Mouse (Mus musculus) forebrain, embryonic 11.5 days (tissue): ENCODE data around the gene Lrmp. TPM values are rescaled to one million over a fixed set of nuclear protein-coding genes. Genes with fewer than 3 reads are reported as not detected.
"Not testable (repeated sequence)": the region's sequence is repeated elsewhere in the genome, so short reads cannot be mapped to it uniquely, and the experiment has no call there.

Experiments used
- ATAC-seq: fragments of 200-750 bp; cut with Nextera tagmentation; replicated peaks from 2 replicates; pipeline ENCODE4 v1.8.0; 2017; ENCODE audit warnings: moderate TSS enrichment; ENCODE audit not compliant: low FRiP score
- DNase-seq: peaks from one replicate; pipeline ENCODE4 v3.0.0-alpha.2; 2017; ENCODE audit warnings: low spot score
- H3K27ac ChIP-seq: fragments of 300-500 bp; sonication (generic); 2 replicates; pipeline ENCODE4 v1.5.1; 2014; ENCODE audit warnings: low read depth, low read length
- H3K27me3 ChIP-seq: fragments of 300-500 bp; sonication (generic); 2 replicates; pipeline ENCODE4 v1.6.1; 2014; ENCODE audit warnings: mild to moderate bottlenecking, low read length, mixed read lengths; ENCODE audit not compliant: control insufficient read depth, insufficient read depth
- H3K36me3 ChIP-seq: fragments of 300-500 bp; sonication (generic); 2 replicates; pipeline ENCODE4 v1.6.1; 2014; ENCODE audit warnings: mild to moderate bottlenecking, low read length, moderate library complexity, mixed read lengths; ENCODE audit not compliant: control insufficient read depth, insufficient read depth
- H3K4me1 ChIP-seq: fragments of 300-500 bp; sonication (generic); replicated peaks from 2 replicates; pipeline ENCODE4 v1.6.1; 2014; ENCODE audit warnings: low read length, mixed read lengths; ENCODE audit not compliant: control insufficient read depth, insufficient read depth
- H3K4me2 ChIP-seq: fragments of 300-500 bp; sonication (generic); 2 replicates; pipeline ENCODE4 v1.6.1; 2014; ENCODE audit warnings: low read depth, mild to moderate bottlenecking, low read length, moderate library complexity, mixed read lengths; ENCODE audit not compliant: severe bottlenecking
- H3K4me3 ChIP-seq: fragments of 300-500 bp; sonication (generic); 2 replicates; pipeline ENCODE4 v1.5.1; 2014; ENCODE audit warnings: low read depth, low read length
- H3K9ac ChIP-seq: fragments of 300-500 bp; sonication (generic); 2 replicates; pipeline ENCODE4 v1.6.1; 2014; ENCODE audit warnings: low read length
- H3K9me3 ChIP-seq: fragments of 300-500 bp; sonication (generic); 2 replicates; pipeline ENCODE4 v1.6.1; 2016; ENCODE audit warnings: low read length, mixed read lengths; ENCODE audit not compliant: control insufficient read depth
- WGBS: fragments of 180-500 bp; shearing (Covaris S2); extraction: QIAGEN DNeasy Blood & Tissue Kit; methylation state at CpG from one replicate; pipeline ENCODE4 v1.1.7; 2014; 5-methylcytosine and 5-hydroxymethylcytosine counted together
- polyA plus RNA-seq: library from polyadenylated mRNA; unstranded; fragments of >200 nt; fragmentation: Nextera tagmentation; extraction: Ambion mirVana; gene quantifications from 2 replicates; pipeline ENCODE4 v1.2.1, GENCODE M21; 2014

Gene Lrmp
- polyA plus RNA-seq, 1 experiment from 2014 or later = 2.1 TPM

DNA sequence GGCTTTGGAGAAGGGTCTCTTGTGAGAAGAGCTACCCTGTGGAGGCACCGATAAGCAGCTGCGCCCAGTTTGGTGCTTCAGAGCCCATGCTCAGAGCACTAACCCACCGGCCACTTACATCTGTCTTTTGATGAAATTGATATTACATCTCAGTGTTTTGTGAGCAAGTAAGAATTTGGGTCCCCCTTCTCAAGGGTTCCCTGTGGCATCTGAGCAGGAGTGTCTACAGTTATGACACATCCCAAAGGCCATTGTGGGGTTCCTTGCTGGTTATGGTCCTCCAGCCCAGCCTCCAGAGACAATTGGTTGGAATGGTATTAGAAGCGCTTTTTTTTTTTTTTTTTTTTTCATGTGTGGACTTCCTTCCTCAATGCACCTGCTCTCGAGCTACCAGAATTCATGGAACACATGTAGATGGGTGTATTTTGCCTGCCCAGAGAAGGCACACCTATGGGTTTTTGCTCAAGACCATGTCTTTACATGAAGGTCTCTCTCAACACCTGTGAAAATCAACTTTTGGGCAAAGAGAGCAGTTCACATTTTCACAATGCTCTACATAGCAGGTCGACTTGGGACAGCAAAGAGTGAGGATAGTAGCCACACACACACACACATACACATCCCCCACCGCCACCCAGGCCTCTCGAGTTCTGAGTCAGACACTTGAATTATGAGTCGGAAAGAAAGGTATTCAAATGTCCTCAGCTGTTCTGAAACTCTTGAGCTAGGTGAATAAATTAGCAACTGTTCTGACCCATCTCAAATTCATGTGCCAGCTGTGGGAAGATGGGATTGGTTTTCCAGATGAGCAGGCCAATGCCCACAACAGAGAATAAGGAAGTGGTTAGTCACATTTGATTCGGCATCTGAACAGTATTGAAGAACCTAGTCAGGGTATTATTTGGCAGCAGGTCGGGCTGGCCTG is 7.9 kb downstream of the Lrmp start:
- H3K27me3 ChIP-seq = no peaks in the 10 kb centered on the region
- H3K27ac ChIP-seq = no peak overlapping the region
- H3K4me2 ChIP-seq = no peak overlapping the region
- no peaks in the 10 kb centered on the region for H3K36me3 ChIP-seq
- no peak for ATAC-seq
- no peaks in the 10 kb centered on the region for H3K4me1 ChIP-seq
- DNase-seq = no peak
- WGBS = 88% methylated on average over 11 of the region's 11 CpGs
- no peak overlapping the region for H3K9ac ChIP-seq
- H3K4me3 ChIP-seq = no peak overlapping the region
- no peaks in the 10 kb centered on the region for H3K9me3 ChIP-seq

DNA sequence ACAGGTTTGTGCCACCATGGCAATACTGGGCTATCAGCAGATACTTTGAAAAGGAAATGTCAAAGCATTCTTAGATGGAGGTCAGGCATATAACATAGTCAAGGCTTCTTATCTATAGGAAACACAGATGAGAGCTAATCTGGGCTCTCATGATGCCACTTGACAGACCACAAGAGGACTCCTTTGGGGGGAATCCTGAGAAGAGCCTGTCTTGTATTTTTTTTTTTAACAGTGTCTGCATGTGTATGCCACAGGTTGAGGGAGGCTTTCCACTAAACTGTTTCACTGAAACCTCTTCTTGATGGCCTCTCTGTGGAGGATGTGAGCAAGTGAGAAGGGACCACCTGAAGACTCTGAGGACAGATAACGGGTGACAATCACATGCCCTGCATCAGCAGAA is 9.2 kb downstream of the Lrmp start:
- Histone ChIP-seq H3K36me3 (no peaks in the 10 kb centered on the region), H3K4me2 (no peak overlapping the region), H3K27ac (no peak overlapping the region), H3K4me1 (no peaks in the 10 kb centered on the region), H3K27me3 (no peaks in the 10 kb centered on the region), H3K9me3 (no peaks in the 10 kb centered on the region), H3K4me3 (no peak overlapping the region), H3K9ac (no peak overlapping the region)
- WGBS = 65% methylated on average over 1 of the region's 1 CpGs
- ATAC-seq = no peak
- no peak for DNase-seq

GRCm38 (mm10) chr6:145125591-145126113 is 10.2 kb downstream of the Lrmp start:
- Histone ChIP-seq H3K36me3 (no peaks in the 10 kb centered on the region), H3K9me3 (no peaks in the 10 kb centered on the region), H3K4me2 (no peak overlapping the region), H3K27ac (no peak overlapping the region), H3K27me3 (no peaks in the 10 kb centered on the region), H3K9ac (no peak overlapping the region), H3K4me3 (no peak overlapping the region), H3K4me1 (no peaks in the 10 kb centered on the region)
- WGBS = 64% methylated on average over 7 of the region's 7 CpGs
- no peak for DNase-seq
- ATAC-seq = no peak

- 97% methylated on average over 3 of the region's 3 CpGs for WGBS
- Histone ChIP-seq H3K4me1 (no peaks in the 10 kb centered on the region), H3K4me3 (no peak overlapping the region), H3K27me3 (no peaks in the 10 kb centered on the region), H3K36me3 (no peaks in the 10 kb centered on the region), H3K9ac (no peak overlapping the region), H3K9me3 (no peaks in the 10 kb centered on the region), H3K27ac (no peak overlapping the region), H3K4me2 (no peak overlapping the region)
- no peak for ATAC-seq
- no peak for DNase-seq
These were observed 12.2 kb downstream of the Lrmp start for GRCm38 (mm10) chr6:145127652-145128051.

DNA sequence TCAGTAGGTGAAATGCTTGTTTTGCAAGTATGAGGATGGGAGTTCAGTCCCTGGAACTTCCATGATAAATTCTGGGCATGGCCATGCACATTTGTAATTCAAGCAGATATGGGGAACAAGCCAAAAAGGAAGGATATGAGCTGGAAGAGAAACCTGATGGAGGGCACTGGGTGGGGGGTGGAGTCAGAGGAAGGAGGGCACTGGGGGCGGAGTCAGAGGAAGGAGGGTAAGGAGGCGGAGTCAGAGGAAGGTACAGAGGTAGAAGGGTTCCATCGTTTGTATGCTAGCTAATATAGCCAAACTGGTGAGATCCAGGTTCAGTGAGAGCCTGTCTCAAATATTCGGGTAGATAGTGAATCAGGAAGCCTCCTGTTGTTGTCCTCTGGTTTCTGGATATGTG is 14.1 kb downstream of the Lrmp start:
- H3K9ac ChIP-seq = no peak overlapping the region
- no peaks in the 10 kb centered on the region for H3K27me3 ChIP-seq
- H3K4me3 ChIP-seq = no peak overlapping the region
- ATAC-seq (no peak), DNase-seq (no peak)
- H3K36me3 ChIP-seq = no peaks in the 10 kb centered on the region
- no peak overlapping the region for H3K27ac ChIP-seq
- H3K9me3 ChIP-seq = no peaks in the 10 kb centered on the region
- 82% methylated on average over 4 of the region's 4 CpGs for WGBS
- H3K4me1 ChIP-seq = no peaks in the 10 kb centered on the region
- H3K4me2 ChIP-seq = no peak overlapping the region

GRCm38 (mm10) chr6:145131991-145132390 is 16.5 kb downstream of the Lrmp start:
- H3K4me2 ChIP-seq = no peak overlapping the region
- no peak overlapping the region for H3K27ac ChIP-seq
- H3K4me1 ChIP-seq = no peaks in the 10 kb centered on the region
- no peak overlapping the region for H3K4me3 ChIP-seq
- DNase-seq (no peak), ATAC-seq (no peak)
- H3K36me3 ChIP-seq = no peaks in the 10 kb centered on the region
- 87% methylated on average over 5 of the region's 5 CpGs for WGBS
- H3K9ac ChIP-seq = no peak overlapping the region
- H3K9me3 ChIP-seq = no peaks in the 10 kb centered on the region
- H3K27me3 ChIP-seq = no peaks in the 10 kb centered on the region

DNA sequence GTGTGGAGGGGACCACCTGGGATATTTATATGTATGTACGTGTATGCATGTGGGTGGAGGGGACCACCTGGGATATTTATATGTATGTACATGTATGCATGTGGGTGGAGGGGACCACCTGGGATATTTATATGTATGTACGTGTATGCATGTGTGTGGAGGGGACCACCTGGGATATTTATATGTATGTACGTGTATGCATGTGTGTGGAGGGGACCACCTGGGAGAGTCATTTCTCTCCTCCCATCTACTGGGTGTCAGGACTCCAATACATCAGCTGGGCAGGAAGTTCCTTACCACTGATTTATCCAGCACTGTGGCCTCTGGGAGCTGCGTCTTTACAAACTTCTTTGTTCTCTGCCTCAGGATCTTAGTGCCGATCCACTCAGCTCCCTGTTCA is 17.5 kb downstream of the Lrmp start:
- 85% methylated on average over 5 of the region's 5 CpGs for WGBS
- not testable (repeated sequence) for H3K4me3 ChIP-seq, H3K27ac ChIP-seq

DNA sequence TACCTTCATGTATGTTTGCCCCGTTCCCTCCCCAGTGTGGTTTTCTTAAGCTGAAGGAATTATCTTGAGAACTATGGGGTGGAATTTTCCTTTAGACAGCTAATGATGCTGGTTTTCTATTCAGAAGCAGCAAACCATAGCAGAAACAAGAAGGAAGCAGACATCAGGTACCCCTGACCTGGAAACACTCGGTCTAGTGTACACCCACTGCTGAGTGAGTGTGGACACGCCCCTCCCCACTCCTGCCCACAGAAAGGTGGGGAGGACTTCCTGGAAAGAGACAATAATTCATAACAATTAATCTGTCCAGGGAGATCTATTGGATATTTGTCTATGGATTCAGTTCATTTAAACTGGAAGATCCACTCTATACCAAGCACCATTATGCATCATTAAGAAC is 19.8 kb downstream of the Lrmp start:
- no peaks in the 10 kb centered on the region for H3K36me3 ChIP-seq
- no peak overlapping the region for H3K4me3 ChIP-seq
- no peak for ATAC-seq
- WGBS = 74% methylated on average over 3 of the region's 3 CpGs
- no peaks in the 10 kb centered on the region for H3K9me3 ChIP-seq
- no peak for DNase-seq
- H3K9ac ChIP-seq = no peak overlapping the region
- no peaks in the 10 kb centered on the region for H3K27me3 ChIP-seq
- H3K4me2 ChIP-seq = no peak overlapping the region
- no peak overlapping the region for H3K27ac ChIP-seq
- H3K4me1 ChIP-seq = no peaks in the 10 kb centered on the region

More for the DNA sequence above, 17.5 kb downstream of the Lrmp start:
- DNase-seq, H3K27me3 ChIP-seq, H3K36me3 ChIP-seq, H3K9ac ChIP-seq, ATAC-seq, H3K9me3 ChIP-seq, H3K4me1 ChIP-seq, H3K4me2 ChIP-seq: not testable (repeated sequence)

- ATAC-seq = no peak
- Histone ChIP-seq H3K4me1 (no peaks in the 10 kb centered on the region), H3K9ac (no peak overlapping the region), H3K36me3 (no peaks in the 10 kb centered on the region), H3K27ac (no peak overlapping the region), H3K4me3 (no peak overlapping the region), H3K4me2 (no peak overlapping the region), H3K9me3 (no peaks in the 10 kb centered on the region), H3K27me3 (no peaks in the 10 kb centered on the region)
- DNase-seq = no peak
- WGBS = 75% methylated on average over 9 of the region's 9 CpGs
These were observed 20.4 kb downstream of the Lrmp start for GRCm38 (mm10) chr6:145135804-145136203.
